Mouse (Mus musculus): Measurements from ENCODE around the gene Ppp1r35. TPM values are rescaled to one million over a fixed set of nuclear protein-coding genes. Genes with fewer than 3 reads are reported as not detected.
A peak's percentile ranks its signal among the peaks of the same experiment; 100 is the strongest.

The Ppp1r35 gene
- polyA plus RNA-seq, 2 experiments: 23.1 to 27.0 TPM

DNA sequence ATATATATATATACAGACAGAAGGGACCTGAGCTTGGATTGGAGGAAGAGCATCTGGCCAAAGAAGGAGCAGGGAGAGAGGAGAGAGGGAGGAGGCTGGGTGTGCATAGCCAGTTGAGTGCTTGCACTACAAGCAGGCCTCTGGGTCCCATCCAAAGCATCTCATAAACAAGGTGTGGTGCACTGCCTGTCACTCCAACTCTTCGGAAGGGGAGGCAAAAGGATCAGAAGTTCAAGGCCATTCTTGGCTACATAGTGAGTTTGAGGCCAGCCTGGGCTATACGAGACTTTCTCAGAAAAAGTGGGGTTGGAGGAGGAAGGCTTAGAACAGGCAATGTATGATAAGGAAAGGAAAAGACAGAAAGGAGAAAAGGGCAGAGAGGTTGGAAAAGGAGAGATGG lies 47.3 kb downstream of the Ppp1r35 start:
- no peak for ATAC-seq (ENCODE audit: insufficient read depth)
- TF ChIP-seq CTCF (IDR thresholded peaks at IDR 0.05; ENCODE audit: low read depth) (no peak), EP300 (IDR thresholded peaks at IDR 0.05; ENCODE audit: low read depth) (no peak)
- no peak overlapping the region for H3K27ac ChIP-seq

DNA sequence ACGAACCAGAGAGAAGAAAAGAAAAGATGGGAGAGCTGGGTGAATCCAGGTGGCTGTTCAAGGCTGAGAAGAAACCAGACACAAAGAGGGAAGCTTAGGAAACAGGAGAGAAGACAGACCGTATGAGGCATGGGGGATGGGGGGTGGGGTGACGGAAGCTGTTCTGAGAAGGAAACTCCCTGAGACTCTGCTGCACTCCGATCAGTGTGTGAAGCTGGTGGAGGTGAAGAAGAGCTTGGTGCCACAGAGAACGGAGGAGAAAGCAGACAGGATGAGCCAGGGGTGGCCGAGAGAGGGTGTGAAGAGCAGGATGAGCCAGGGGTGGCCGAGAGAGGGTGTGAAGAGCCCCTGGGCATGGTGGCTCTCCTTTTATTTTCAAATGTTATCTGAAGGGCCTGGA lies 47.8 kb downstream of the Ppp1r35 start:
- Histone ChIP-seq H3K9me3 (ENCODE audit: control insufficient read depth, low read length) (no peaks in the 10 kb centered on the region), H3K36me3 (replicated peaks; ENCODE audit: control insufficient read depth, insufficient read depth, low read depth) (no peaks in the 10 kb centered on the region), H3K4me1 (replicated peaks; ENCODE audit: control insufficient read depth in 2 of 2, insufficient read depth in 2 of 2, low read length in 1 of 2) (peaks cover 0 to 6% of the 10 kb centered on the region in 2 experiments; a peak in 2 of 4 replicates), H3K9ac (replicated peaks) (no peak overlapping the region), H3K4me2 (ENCODE audit: low read depth) (no peak overlapping the region), H3K27me3 (ENCODE audit: control insufficient read depth, insufficient read depth, low read length) (no peaks in the 10 kb centered on the region), H3K4me3 (ENCODE audit: insufficient read depth in 1 of 2, low read depth in 2 of 2, low read length in 2 of 2) (no peak overlapping the region), H3K27ac (no peak overlapping the region)
- WGBS (ENCODE audit: insufficient replicate concordance): 26% methylated on average over 7 of the region's 7 CpGs
- TF ChIP-seq EP300 (IDR thresholded peaks at IDR 0.05; ENCODE audit: low read depth) (no peak), CTCF (IDR thresholded peaks at IDR 0.05; ENCODE audit: low read depth) (no peak)
- DNase-seq (ENCODE audit: low read depth in 3 of 3, low spot score in 3 of 3) (no peak), ATAC-seq (ENCODE audit: insufficient read depth) (no peak)

More for the DNA sequence above, 47.3 kb downstream of the Ppp1r35 start:
- no peak for DNase-seq (ENCODE audit: low read depth in 3 of 3, low spot score in 3 of 3)
- Histone ChIP-seq H3K36me3 (replicated peaks; ENCODE audit: control insufficient read depth, insufficient read depth, low read depth) (no peaks in the 10 kb centered on the region), H3K4me3 (ENCODE audit: insufficient read depth in 1 of 2, low read depth in 2 of 2, low read length in 2 of 2) (no peak overlapping the region), H3K4me2 (ENCODE audit: low read depth) (no peak overlapping the region), H3K9ac (replicated peaks) (no peak overlapping the region), H3K9me3 (ENCODE audit: control insufficient read depth, low read length) (no peaks in the 10 kb centered on the region), H3K27me3 (ENCODE audit: control insufficient read depth, insufficient read depth, low read length) (no peaks in the 10 kb centered on the region), H3K4me1 (replicated peaks; ENCODE audit: control insufficient read depth in 2 of 2, insufficient read depth in 2 of 2, low read length in 1 of 2) (peaks cover 0 to 5% of the 10 kb centered on the region in 2 experiments; a peak in 2 of 4 replicates)
- 31% methylated on average over 2 of the region's 2 CpGs for WGBS (ENCODE audit: insufficient replicate concordance)

DNA sequence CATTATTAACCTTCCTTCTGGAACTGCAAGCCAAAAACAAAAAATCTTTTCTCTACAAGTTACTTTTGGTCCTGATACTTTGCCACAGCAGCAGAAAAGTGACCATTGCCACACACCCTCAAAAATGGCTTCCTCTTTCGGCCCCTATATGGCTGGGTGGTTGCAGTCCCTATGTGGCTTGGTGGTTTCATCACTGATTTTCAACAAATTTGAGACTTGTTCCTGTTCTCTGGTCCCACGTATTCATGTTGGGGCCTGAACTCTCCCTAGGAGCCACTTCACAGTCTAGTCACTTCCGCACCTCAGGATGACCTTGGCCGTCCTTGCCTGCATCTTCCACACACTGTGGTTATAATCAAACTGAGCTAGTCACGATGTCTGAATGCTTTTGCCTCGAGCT lies 50.0 kb downstream of the Ppp1r35 start:
- WGBS (ENCODE audit: insufficient replicate concordance): 50% methylated on average over 6 of the region's 6 CpGs
- Histone ChIP-seq H3K4me3 (ENCODE audit: insufficient read depth in 1 of 2, low read depth in 2 of 2, low read length in 2 of 2) (no peak overlapping the region), H3K36me3 (replicated peaks; ENCODE audit: control insufficient read depth, insufficient read depth, low read depth) (no peaks in the 10 kb centered on the region), H3K9me3 (ENCODE audit: control insufficient read depth, low read length) (no peaks in the 10 kb centered on the region), H3K9ac (replicated peaks) (no peak overlapping the region), H3K4me2 (ENCODE audit: low read depth) (no peak overlapping the region), H3K27me3 (ENCODE audit: control insufficient read depth, insufficient read depth, low read length) (no peaks in the 10 kb centered on the region), H3K4me1 (replicated peaks; ENCODE audit: control insufficient read depth in 2 of 2, insufficient read depth in 2 of 2, low read length in 1 of 2) (peaks cover 0 to 6% of the 10 kb centered on the region in 2 experiments; a peak in 2 of 4 replicates), H3K27ac (no peak overlapping the region)
- TF ChIP-seq CTCF (IDR thresholded peaks at IDR 0.05; ENCODE audit: low read depth): no peak
- TF ChIP-seq EP300 (IDR thresholded peaks at IDR 0.05; ENCODE audit: low read depth): no peak
- ATAC-seq (ENCODE audit: insufficient read depth): no peak
- DNase-seq (ENCODE audit: low read depth in 3 of 3, low spot score in 3 of 3): peak in 2 of 3 experiments; percentile 12 to 23

Other genes starting within 250 kb of the Ppp1r35 start
- gene Epo, start 245.6 kb upstream of the Ppp1r35 start, polyA plus RNA-seq (2012; rRNA removed): 0.40 and 0.47 TPM in 2 replicates
- 0.62 and 0.85 TPM in 2 replicates for gene Epo, start 245.6 kb upstream of the Ppp1r35 start, polyA plus RNA-seq (2014; fragmentation: Nextera tagmentation; extraction: Ambion mirVana)
- 211 and 215 TPM in 2 replicates for gene Gnb2, start 245.3 kb upstream of the Ppp1r35 start, polyA plus RNA-seq (2012; rRNA removed)
- 151 and 157 TPM in 2 replicates for gene Gnb2, start 245.3 kb upstream of the Ppp1r35 start, polyA plus RNA-seq (2014; fragmentation: Nextera tagmentation; extraction: Ambion mirVana)
- gene Actl6b, start 225.3 kb upstream of the Ppp1r35 start, polyA plus RNA-seq (2012; rRNA removed): 0.15 TPM in 1 of 2 replicates, not detected in the other
- not detected in 2 replicates for gene Actl6b, start 225.3 kb upstream of the Ppp1r35 start, polyA plus RNA-seq (2014; fragmentation: Nextera tagmentation; extraction: Ambion mirVana)
- 45.7 and 49.5 TPM in 2 replicates for gene Tfr2, start 209.0 kb upstream of the Ppp1r35 start, polyA plus RNA-seq (2012; rRNA removed)
- gene Tfr2, start 209.0 kb upstream of the Ppp1r35 start, polyA plus RNA-seq (2014; fragmentation: Nextera tagmentation; extraction: Ambion mirVana): 37.6 and 41.1 TPM in 2 replicates
- gene Mospd3, start 177.8 kb upstream of the Ppp1r35 start, polyA plus RNA-seq (2012; rRNA removed): 34.9 and 45.5 TPM in 2 replicates
- 33.8 and 38.4 TPM in 2 replicates for gene Mospd3, start 177.8 kb upstream of the Ppp1r35 start, polyA plus RNA-seq (2014; fragmentation: Nextera tagmentation; extraction: Ambion mirVana)
- gene Pcolce, start 165.1 kb upstream of the Ppp1r35 start, polyA plus RNA-seq (2012; rRNA removed): 11.7 and 12.2 TPM in 2 replicates
- gene Pcolce, start 165.1 kb upstream of the Ppp1r35 start, polyA plus RNA-seq (2014; fragmentation: Nextera tagmentation; extraction: Ambion mirVana): 11.6 and 12.8 TPM in 2 replicates
- gene Fbxo24, start 149.8 kb upstream of the Ppp1r35 start, polyA plus RNA-seq (2012; rRNA removed): 0.02 and 0.04 TPM in 2 replicates
- 0.05 TPM in 1 of 2 replicates, not detected in the other for gene Fbxo24, start 149.8 kb upstream of the Ppp1r35 start, polyA plus RNA-seq (2014; fragmentation: Nextera tagmentation; extraction: Ambion mirVana)
- 13.9 and 16.1 TPM in 2 replicates for gene Lrch4, start 149.7 kb upstream of the Ppp1r35 start, polyA plus RNA-seq (2012; rRNA removed)
- gene Lrch4, start 149.7 kb upstream of the Ppp1r35 start, polyA plus RNA-seq (2014; fragmentation: Nextera tagmentation; extraction: Ambion mirVana): 21.7 and 23.6 TPM in 2 replicates
- 5.5 and 6.0 TPM in 2 replicates for gene Gm20605, start 149.7 kb upstream of the Ppp1r35 start, polyA plus RNA-seq (2012; rRNA removed)
- gene Gm20605, start 149.7 kb upstream of the Ppp1r35 start, polyA plus RNA-seq (2014; fragmentation: Nextera tagmentation; extraction: Ambion mirVana): 3.2 and 3.9 TPM in 2 replicates
- 12.7 and 13.7 TPM in 2 replicates for gene Sap25, start 137.5 kb upstream of the Ppp1r35 start, polyA plus RNA-seq (2012; rRNA removed)
- gene Sap25, start 137.5 kb upstream of the Ppp1r35 start, polyA plus RNA-seq (2014; fragmentation: Nextera tagmentation; extraction: Ambion mirVana): 2.3 and 2.9 TPM in 2 replicates
- gene Irs3, start 133.1 kb upstream of the Ppp1r35 start, polyA plus RNA-seq (2012; rRNA removed): 0.02 TPM in 2 replicates
- not detected in 2 replicates for gene Irs3, start 133.1 kb upstream of the Ppp1r35 start, polyA plus RNA-seq (2014; fragmentation: Nextera tagmentation; extraction: Ambion mirVana)
- gene Agfg2, start 94.1 kb upstream of the Ppp1r35 start, polyA plus RNA-seq (2012; rRNA removed): 22.4 and 24.6 TPM in 2 replicates
- 20.5 and 24.7 TPM in 2 replicates for gene Agfg2, start 94.1 kb upstream of the Ppp1r35 start, polyA plus RNA-seq (2014; fragmentation: Nextera tagmentation; extraction: Ambion mirVana)
- gene Nyap1, start 37.2 kb upstream of the Ppp1r35 start, polyA plus RNA-seq (2012; rRNA removed): 0.96 and 1.2 TPM in 2 replicates
- gene Nyap1, start 37.2 kb upstream of the Ppp1r35 start, polyA plus RNA-seq (2014; fragmentation: Nextera tagmentation; extraction: Ambion mirVana): 0.03 and 0.05 TPM in 2 replicates
- gene Tsc22d4, start 33.1 kb upstream of the Ppp1r35 start, polyA plus RNA-seq (2012; rRNA removed): 23.0 and 26.8 TPM in 2 replicates
- 49.7 and 62.2 TPM in 2 replicates for gene Tsc22d4, start 33.1 kb upstream of the Ppp1r35 start, polyA plus RNA-seq (2014; fragmentation: Nextera tagmentation; extraction: Ambion mirVana)
- 12.2 and 13.3 TPM in 2 replicates for gene Mepce, start 8.8 kb downstream of the Ppp1r35 start, polyA plus RNA-seq (2012; rRNA removed)
- gene Mepce, start 8.8 kb downstream of the Ppp1r35 start, polyA plus RNA-seq (2014; fragmentation: Nextera tagmentation; extraction: Ambion mirVana): 5.1 and 6.4 TPM in 2 replicates
- gene Zcwpw1, start 8.9 kb downstream of the Ppp1r35 start, polyA plus RNA-seq (2012; rRNA removed): 2.2 and 3.1 TPM in 2 replicates
- 2.1 and 2.4 TPM in 2 replicates for gene Zcwpw1, start 8.9 kb downstream of the Ppp1r35 start, polyA plus RNA-seq (2014; fragmentation: Nextera tagmentation; extraction: Ambion mirVana)
- 1.5 and 1.7 TPM in 2 replicates for gene Pilra, start 57.4 kb downstream of the Ppp1r35 start, polyA plus RNA-seq (2012; rRNA removed)
- gene Pilra, start 57.4 kb downstream of the Ppp1r35 start, polyA plus RNA-seq (2014; fragmentation: Nextera tagmentation; extraction: Ambion mirVana): 2.0 and 2.2 TPM in 2 replicates
- 2.2 and 3.0 TPM in 2 replicates for gene Pilrb1, start 79.3 kb downstream of the Ppp1r35 start, polyA plus RNA-seq (2012; rRNA removed)
- 3.1 and 3.8 TPM in 2 replicates for gene Pilrb1, start 79.3 kb downstream of the Ppp1r35 start, polyA plus RNA-seq (2014; fragmentation: Nextera tagmentation; extraction: Ambion mirVana)
- 1.3 and 2.0 TPM in 2 replicates for gene Pilrb2, start 93.0 kb downstream of the Ppp1r35 start, polyA plus RNA-seq (2012; rRNA removed)
- gene Pilrb2, start 93.0 kb downstream of the Ppp1r35 start, polyA plus RNA-seq (2014; fragmentation: Nextera tagmentation; extraction: Ambion mirVana): 2.7 and 3.5 TPM in 2 replicates
- 0.83 and 0.87 TPM in 2 replicates for gene Cyp3a13, start 142.8 kb downstream of the Ppp1r35 start, polyA plus RNA-seq (2012; rRNA removed)
- 3.2 and 3.4 TPM in 2 replicates for gene Cyp3a13, start 142.8 kb downstream of the Ppp1r35 start, polyA plus RNA-seq (2014; fragmentation: Nextera tagmentation; extraction: Ambion mirVana)
- gene Gjc3, start 184.2 kb downstream of the Ppp1r35 start, polyA plus RNA-seq (2012; rRNA removed): 0.01 TPM in 1 of 2 replicates, not detected in the other
- gene Gjc3, start 184.2 kb downstream of the Ppp1r35 start, polyA plus RNA-seq (2014; fragmentation: Nextera tagmentation; extraction: Ambion mirVana): not detected in 2 replicates
- 2.7 TPM in 2 replicates for gene Azgp1, start 202.7 kb downstream of the Ppp1r35 start, polyA plus RNA-seq (2012; rRNA removed)
- gene Azgp1, start 202.7 kb downstream of the Ppp1r35 start, polyA plus RNA-seq (2014; fragmentation: Nextera tagmentation; extraction: Ambion mirVana): 3.3 and 4.7 TPM in 2 replicates
- not detected in 2 replicates for gene Smok3a, start 242.4 kb downstream of the Ppp1r35 start, polyA plus RNA-seq (2012; rRNA removed)
- gene Smok3a, start 242.4 kb downstream of the Ppp1r35 start, polyA plus RNA-seq (2014; fragmentation: Nextera tagmentation; extraction: Ambion mirVana): not detected in 2 replicates
- not detected in 2 replicates for gene Smok3b, start 242.6 kb downstream of the Ppp1r35 start, polyA plus RNA-seq (2012; rRNA removed)
- gene Smok3b, start 242.6 kb downstream of the Ppp1r35 start, polyA plus RNA-seq (2014; fragmentation: Nextera tagmentation; extraction: Ambion mirVana): not detected in 2 replicates

All from liver, embryonic 14.5 days (tissue).